Mouse (Mus musculus): ENCODE measurements around the gene Slc4a1.

The Slc4a1 gene

GRCm38 (mm10) chr11:102329518-102329917, 36.5 kb downstream of the Slc4a1 start:
- in situ Hi-C loops (cut with MboI; ENCODE audit: low sequenced_read_pairs): no loop called here

- in situ Hi-C loops (cut with MboI; ENCODE audit: low sequenced_read_pairs): no loop called here
Observed at GRCm38 (mm10) chr11:102327839-102328238, 38.2 kb downstream of the Slc4a1 start.

GRCm38 (mm10) chr11:102327250-102327649, 38.8 kb downstream of the Slc4a1 start:
- in situ Hi-C loops (cut with MboI; ENCODE audit: low sequenced_read_pairs): no loop called here

- in situ Hi-C loops (cut with MboI; ENCODE audit: low sequenced_read_pairs): loop anchor here (5.0 kb wide), 1 partner anchor 84 kb away; the partner anchor contains the start of gene Slc25a39
Observed at GRCm38 (mm10) chr11:102323516-102323915, 42.5 kb downstream of the Slc4a1 start.

GRCm38 (mm10) chr11:102321931-102322330, 44.1 kb downstream of the Slc4a1 start:
- in situ Hi-C loops (cut with MboI; ENCODE audit: low sequenced_read_pairs): loop anchor here (5.0 kb wide), 1 partner anchor 85 kb away; the partner anchor contains the start of gene Slc25a39

- in situ Hi-C loops (cut with MboI; ENCODE audit: low sequenced_read_pairs): loop anchor here (5.0 kb wide), 1 partner anchor 87 kb away; the partner anchor contains the start of gene Slc25a39
Observed at GRCm38 (mm10) chr11:102320686-102321005, 45.4 kb downstream of the Slc4a1 start.

GRCm38 (mm10) chr11:102319941-102320685, 45.9 kb downstream of the Slc4a1 start:
- in situ Hi-C loops (cut with MboI; ENCODE audit: low sequenced_read_pairs): loop anchor here (5.0 kb wide), 1 partner anchor 87 kb away; the partner anchor contains the start of gene Slc25a39

- in situ Hi-C loops (cut with MboI; ENCODE audit: low sequenced_read_pairs): no loop called here
Observed at GRCm38 (mm10) chr11:102319410-102319792, 46.6 kb downstream of the Slc4a1 start, which contains the start of gene Ubtf. TSS of gene Ubtf (minus strand) at chr11:102319742.

GRCm38 (mm10) chr11:102318576-102319409, 47.2 kb downstream of the Slc4a1 start:
- in situ Hi-C loops (cut with MboI; ENCODE audit: low sequenced_read_pairs): no loop called here

- in situ Hi-C loops (cut with MboI; ENCODE audit: low sequenced_read_pairs): no loop called here
Observed at GRCm38 (mm10) chr11:102317901-102318575, 48.0 kb downstream of the Slc4a1 start.

GRCm38 (mm10) chr11:102317298-102317900, 48.6 kb downstream of the Slc4a1 start:
- in situ Hi-C loops (cut with MboI; ENCODE audit: low sequenced_read_pairs): no loop called here

GRCm38 (mm10) chr11:102316572-102317297, 49.3 kb downstream of the Slc4a1 start:
- in situ Hi-C loops (cut with MboI; ENCODE audit: low sequenced_read_pairs): no loop called here

GRCm38 (mm10) chr11:102315690-102316571, 50.1 kb downstream of the Slc4a1 start:
- in situ Hi-C loops (cut with MboI; ENCODE audit: low sequenced_read_pairs): no loop called here

GRCm38 (mm10) chr11:102314321-102314720, 51.7 kb downstream of the Slc4a1 start:
- in situ Hi-C loops (cut with MboI; ENCODE audit: low sequenced_read_pairs): no loop called here

- in situ Hi-C loops (cut with MboI; ENCODE audit: low sequenced_read_pairs): no loop called here
Observed at GRCm38 (mm10) chr11:102312586-102312985, 53.4 kb downstream of the Slc4a1 start.

GRCm38 (mm10) chr11:102311966-102312365, 54.0 kb downstream of the Slc4a1 start:
- in situ Hi-C loops (cut with MboI; ENCODE audit: low sequenced_read_pairs): no loop called here

- in situ Hi-C loops (cut with MboI; ENCODE audit: low sequenced_read_pairs): no loop called here
Observed at GRCm38 (mm10) chr11:102310768-102311695, 55.0 kb downstream of the Slc4a1 start.
